Comparison of ENCODE assay signal across 8 mouse cellular contexts in genomic region chr8:122139784-122140183, GRCm38 (mm10).
DNase-seq lines count a peak whose midpoint lies in the region; ATAC-seq and TF ChIP-seq lines count a peak whose summit lies in the region.

No protein-coding gene starts in this region.

- 0 out of 2 replicates have a peak overlapping the region, but pooled peaks have one; percentile 18 for H3K27ac ChIP-seq in bone marrow macrophage, adult 2 months (ENCODE audit: insufficient read depth, low read depth, low read length)

- H3K4me3 ChIP-seq in bone marrow macrophage, adult 2 months (ENCODE audit: insufficient read depth, low read length) = peak overlapping the region; percentile 52

- H3K4me1 ChIP-seq in bone marrow macrophage, adult 2 months (ENCODE audit: control insufficient read depth, insufficient read depth, low read length) = peaks cover 45% of the 10 kb centered on the region

- peak; percentile 51; the same call in 1 of the 2 replicates for ATAC-seq in erythroblast, adult 5-6 weeks (replicated peaks; ENCODE audit: low FRiP score, poor library complexity, severe bottlenecking)

- peak; percentile 17 to 38 for DNase-seq in left cerebral cortex, adult 18-20 months (ENCODE audit: low spot score in 2 of 2)
- no peak for DNase-seq in left cerebral cortex, adult 8-10 months (ENCODE audit: low spot score in 2 of 2)
- peak; percentile 92 for DNase-seq in heart, postnatal 4 days
- DNase-seq in liver = peak; percentile 52
- DNase-seq in naive thymus-derived CD4-positive, alpha-beta T cell, adult 2 months (ENCODE audit: low read depth) = peak; percentile 16
- DNase-seq in thymus, postnatal 4 days = peak; percentile 68

- peak; percentile 76 for TF ChIP-seq CTCF in bone marrow macrophage, adult 2 months (IDR thresholded peaks at IDR 0.05; ENCODE audit: low read depth, low read length)

- no peak for TF ChIP-seq POLR2A in bone marrow macrophage, adult 2 months (IDR thresholded peaks at IDR 0.05; ENCODE audit: borderline replicate concordance, low read depth, low read length)

Comparison
In these comparisons a context has a peak if more than half of its experiments do, and no peak if none do; other contexts are left out.
1. DNase-seq: peak in left cerebral cortex, adult 18-20 months (2 of 2), heart, postnatal 4 days (single experiment), liver (single experiment), naive thymus-derived CD4-positive, alpha-beta T cell, adult 2 months (single experiment) and thymus, postnatal 4 days (single experiment); none in left cerebral cortex, adult 8-10 months (0 of 2).